Mouse (Mus musculus) liver, adult 2 months (tissue): ENCODE measurements around the gene Naaladl2.

Source experiments
- CTCF ChIP-seq: fragments of 200-500 bp; IDR thresholded peaks from 2 replicates; pipeline ENCODE4 v1.5.1; 2011; ENCODE audit warnings: low read depth, low read length, control low read depth
- POLR2A ChIP-seq: fragments of 200-500 bp; IDR thresholded peaks from 2 replicates; pipeline ENCODE4 v1.6.1; 2011; ENCODE audit warnings: low read length, control low read depth; ENCODE audit not compliant: insufficient read depth; ENCODE audit errors: extremely low read depth

- TF ChIP-seq POLR2A (no peak), CTCF (no peak)
Observed at GRCm38 (mm10) chr3:24781687-24782086, 362.4 kb downstream of the Naaladl2 start.
